Mouse (Mus musculus) kidney, postnatal 4 days (tissue): Measurements from ENCODE around the gene Rabgef1.

ENCODE experiments used
- DNase-seq, 2 experiments: peaks; one replicate each; pipeline ENCODE4 v3.0.0; 2021; ENCODE audit warnings: mixed read lengths in 2 of 2

Gene Rabgef1

DNA sequence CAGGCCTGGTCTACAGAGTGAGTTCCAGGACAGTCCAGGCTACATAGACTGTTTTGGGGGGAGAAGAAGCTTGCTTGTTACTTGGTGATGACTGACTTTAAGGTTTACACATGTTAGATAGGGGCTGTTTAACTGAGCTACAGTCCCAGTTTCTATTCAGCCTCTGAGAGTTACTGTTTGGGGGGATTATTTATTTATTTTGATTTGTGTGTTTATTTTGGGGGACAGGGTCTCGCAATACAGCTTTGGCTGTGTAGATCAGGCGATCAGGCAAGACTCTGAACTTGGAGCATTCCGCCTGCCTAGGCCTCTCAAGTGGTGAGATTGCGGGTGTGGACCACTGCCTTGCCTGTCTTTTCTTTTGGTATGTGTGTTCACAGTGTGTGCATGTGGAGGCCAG lies 1.4 kb downstream of the Rabgef1 start:
- DNase-seq, result no peak

DNA sequence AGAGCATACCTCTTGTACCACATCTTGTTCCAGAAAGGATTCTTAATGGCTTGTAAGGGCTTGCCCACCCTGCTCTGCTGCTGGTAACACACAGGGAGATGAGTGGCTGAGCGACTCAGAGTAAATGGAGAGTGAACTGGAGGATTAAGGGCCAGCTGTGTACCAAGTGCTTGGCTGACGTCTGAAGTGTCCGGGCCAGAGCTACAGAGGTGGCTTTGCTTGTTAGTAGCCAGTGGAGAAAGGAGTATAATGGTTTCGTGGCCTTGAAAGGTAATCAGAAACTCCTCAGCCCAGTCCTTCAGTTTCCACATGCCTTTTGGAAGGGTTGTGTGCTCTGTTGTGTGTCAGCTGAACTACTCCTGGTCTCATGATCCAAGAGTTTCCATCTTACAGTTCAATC lies 6.3 kb downstream of the Rabgef1 start:
- DNase-seq, result no peak

- DNase-seq, result no peak
These were observed 8.8 kb downstream of the Rabgef1 start for GRCm38 (mm10) chr5:130180362-130180761.

- no peak for DNase-seq
These were observed 10.3 kb downstream of the Rabgef1 start for GRCm38 (mm10) chr5:130181740-130182540.

- DNase-seq, result no peak
These were observed 10.9 kb downstream of the Rabgef1 start for GRCm38 (mm10) chr5:130182541-130182821.

DNA sequence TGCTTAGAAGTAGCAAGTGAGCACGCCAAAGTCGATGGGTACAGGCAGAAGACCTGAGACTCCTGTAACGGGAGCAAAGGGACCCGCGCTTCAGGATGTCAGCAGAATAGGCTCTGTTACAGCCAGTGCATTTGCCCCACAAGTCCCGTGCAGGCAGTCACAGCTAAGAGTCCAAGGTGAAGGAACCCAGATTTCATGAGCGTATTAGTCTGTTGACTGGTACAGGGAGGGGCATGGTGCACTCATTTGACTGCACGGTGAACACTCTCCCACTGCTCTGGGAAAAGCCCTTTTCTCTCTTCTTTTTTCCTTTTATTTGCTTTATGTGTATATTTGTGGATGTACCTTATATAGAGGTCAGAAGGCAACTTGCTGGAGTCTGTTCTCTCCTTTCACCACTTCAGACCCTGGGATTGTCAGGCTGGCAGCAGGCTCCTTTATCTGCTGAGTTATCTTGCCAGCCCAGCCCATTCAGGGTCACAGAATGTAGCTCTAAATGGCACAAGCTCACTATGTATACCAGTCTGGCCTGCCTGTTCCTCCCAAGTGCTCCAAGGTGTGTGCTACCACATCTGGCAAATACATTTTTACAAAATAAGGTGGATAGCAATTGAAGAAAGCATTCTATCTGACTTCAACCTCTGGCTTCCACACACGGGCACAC lies 12.7 kb downstream of the Rabgef1 start:
- no peak for DNase-seq

DNA sequence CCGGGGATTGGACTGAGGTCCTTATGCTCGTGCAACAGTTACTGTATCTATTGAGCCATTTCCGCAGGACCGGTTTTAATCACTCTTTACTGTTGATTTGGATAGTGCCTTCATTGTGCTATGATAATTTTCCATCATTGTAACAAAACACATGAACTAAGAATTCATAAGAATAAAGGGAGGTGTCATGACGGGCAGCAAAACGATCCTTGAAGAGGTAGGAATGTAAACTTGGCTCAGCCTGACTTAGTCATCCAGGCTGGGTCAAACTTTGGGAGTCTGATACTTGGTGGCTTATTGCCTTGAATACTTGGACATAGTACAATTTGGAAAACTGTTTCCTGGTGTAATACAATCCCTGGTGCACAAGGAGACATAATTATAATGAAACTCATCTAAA lies 13.7 kb downstream of the Rabgef1 start:
- no peak for DNase-seq

- DNase-seq, result no peak
These were observed 15.8 kb downstream of the Rabgef1 start for GRCm38 (mm10) chr5:130187383-130187782.

- no peak for DNase-seq
These were observed 19.3 kb downstream of the Rabgef1 start for GRCm38 (mm10) chr5:130190909-130191308.

DNA sequence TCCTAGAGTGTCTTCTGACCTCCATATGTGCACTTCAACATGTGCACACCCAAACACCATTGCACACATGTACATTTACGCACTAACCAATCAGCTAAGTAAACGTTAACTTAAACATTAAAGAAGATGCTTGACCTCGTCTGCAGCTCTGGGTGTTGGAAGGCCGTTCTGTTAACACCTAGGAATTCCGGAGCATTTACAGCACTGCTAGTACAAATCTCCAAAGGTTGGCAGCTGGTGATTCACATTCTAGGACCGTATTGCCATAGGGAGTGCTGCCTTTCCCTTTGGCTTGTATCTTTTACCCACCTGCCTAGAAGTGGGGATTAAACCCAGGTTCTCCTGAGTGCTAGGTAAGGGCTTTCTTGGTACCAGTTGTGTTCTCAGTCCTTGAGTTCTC lies 20.3 kb downstream of the Rabgef1 start:
- no peak for DNase-seq

GRCm38 (mm10) chr5:130192356-130192944 lies 20.9 kb downstream of the Rabgef1 start:
- DNase-seq, result no peak

- no peak for DNase-seq
These were observed 22.2 kb downstream of the Rabgef1 start for GRCm38 (mm10) chr5:130193760-130194159.

DNA sequence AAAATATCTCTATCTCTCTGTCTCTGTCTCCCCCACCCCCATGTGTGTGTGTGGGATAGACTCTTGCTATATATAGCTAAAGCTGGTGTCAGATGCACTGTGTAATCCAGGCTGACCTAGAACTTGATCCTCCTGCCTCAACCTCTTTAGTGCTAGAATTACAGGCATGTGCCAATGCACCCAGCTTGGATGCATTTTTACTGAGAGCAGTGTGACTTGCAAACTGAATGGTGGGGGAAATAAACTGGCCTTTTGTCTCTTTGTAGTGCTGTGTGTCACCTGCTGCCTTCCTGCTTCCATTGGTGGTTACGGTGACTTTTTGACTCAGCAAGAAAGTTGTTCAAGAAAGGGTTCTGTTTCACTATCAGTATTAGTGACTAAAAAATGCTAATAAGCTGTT lies 24.7 kb downstream of the Rabgef1 start:
- DNase-seq, result no peak

DNA sequence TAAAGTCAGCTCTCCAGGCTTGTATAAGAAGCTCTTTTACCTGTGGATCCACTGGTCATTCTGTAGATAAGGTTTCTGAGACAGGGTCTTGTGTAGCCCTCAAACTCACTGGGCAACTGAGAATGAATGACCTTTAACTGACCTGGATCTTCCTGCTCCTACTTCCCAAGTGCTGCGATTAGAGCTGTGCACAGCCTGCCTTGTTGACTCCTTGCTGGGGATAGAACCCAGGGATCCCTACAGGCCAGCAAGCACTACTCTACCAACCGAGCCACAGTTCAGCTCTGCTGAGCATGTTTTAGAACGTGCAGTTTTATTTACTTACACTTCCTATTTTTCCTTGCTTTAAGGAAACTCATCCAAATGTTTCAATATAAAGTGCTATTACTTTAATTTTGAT lies 25.9 kb downstream of the Rabgef1 start:
- DNase-seq, result no peak

- no peak for DNase-seq
These were observed 26.4 kb downstream of the Rabgef1 start for GRCm38 (mm10) chr5:130197981-130198380.

DNA sequence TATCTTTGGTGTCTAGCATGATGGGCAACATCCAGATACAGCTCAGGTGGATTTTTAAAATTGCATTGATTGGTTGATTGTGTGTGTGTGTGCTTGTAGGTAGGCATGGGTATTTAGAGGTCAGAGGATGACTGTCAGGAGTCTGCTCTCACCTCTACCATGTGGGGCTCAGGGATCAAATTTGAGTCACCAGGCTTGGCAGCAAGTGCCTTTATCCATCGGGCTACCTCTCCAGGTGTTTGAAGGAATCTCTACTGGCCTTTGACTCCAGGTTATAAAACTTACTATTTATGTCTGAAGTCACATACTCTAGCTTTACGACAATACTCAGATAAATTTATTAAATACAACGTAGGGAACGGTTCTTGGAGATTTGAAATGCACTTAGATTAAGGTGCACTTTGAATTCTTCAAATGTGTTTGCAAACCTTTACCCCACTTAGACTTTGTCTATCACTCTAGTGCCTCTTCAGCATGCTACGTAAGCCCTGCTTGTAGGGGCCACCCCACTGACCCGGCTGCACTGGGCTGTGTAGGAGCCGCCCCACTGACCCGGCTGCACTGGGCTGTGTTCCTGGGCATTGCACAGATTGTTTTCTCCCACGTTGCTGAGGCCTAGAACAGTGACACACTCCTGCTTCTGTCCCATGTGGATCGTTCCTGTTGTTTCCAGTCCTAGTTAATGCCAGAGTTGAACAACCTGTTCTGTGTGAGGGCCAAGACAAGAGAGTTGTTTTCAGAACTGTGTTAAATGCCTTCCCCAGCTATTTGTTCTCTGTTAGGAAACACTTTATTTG lies 28.8 kb downstream of the Rabgef1 start:
- DNase-seq, result peak; percentile 28 to 59

DNA sequence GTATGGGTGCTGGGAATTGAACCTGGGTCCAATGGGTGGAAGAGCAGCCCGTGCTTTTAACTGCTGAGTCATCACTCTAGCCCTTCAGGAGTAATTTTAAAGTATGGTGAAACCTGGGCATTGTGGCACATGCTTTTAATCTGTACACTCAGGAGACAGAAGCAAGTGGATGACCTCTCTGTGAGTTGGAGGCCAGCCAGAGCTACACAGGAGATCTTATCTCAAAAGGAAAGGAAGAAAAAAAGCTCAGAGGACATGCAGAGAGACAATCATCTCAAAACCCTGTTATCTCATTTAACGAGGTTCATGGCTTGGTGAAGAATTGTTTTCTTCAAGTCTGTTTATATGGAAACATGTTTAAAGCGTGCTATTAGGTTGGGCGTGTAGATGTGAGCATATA lies 32.4 kb downstream of the Rabgef1 start:
- no peak for DNase-seq

DNA sequence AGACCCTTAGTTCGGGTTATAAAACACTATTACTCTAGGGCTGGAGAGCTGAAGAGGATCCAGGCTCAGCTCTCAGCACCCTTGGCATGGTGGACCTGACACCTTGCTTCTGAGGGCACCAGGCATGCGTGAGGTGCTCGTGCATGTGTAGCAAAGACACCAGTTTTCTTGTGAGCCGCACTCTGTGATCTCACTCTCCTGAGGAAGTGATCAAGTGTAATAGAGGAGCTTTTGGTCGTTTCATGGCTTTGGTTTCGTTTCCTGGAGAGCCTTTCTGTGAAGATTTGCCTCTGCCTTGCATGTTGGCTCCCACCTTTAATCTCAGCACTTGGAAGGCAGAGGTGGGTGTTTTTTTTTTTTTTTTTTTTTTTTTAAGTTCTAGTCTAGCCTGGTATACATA lies 33.0 kb downstream of the Rabgef1 start:
- DNase-seq, result no peak

DNA sequence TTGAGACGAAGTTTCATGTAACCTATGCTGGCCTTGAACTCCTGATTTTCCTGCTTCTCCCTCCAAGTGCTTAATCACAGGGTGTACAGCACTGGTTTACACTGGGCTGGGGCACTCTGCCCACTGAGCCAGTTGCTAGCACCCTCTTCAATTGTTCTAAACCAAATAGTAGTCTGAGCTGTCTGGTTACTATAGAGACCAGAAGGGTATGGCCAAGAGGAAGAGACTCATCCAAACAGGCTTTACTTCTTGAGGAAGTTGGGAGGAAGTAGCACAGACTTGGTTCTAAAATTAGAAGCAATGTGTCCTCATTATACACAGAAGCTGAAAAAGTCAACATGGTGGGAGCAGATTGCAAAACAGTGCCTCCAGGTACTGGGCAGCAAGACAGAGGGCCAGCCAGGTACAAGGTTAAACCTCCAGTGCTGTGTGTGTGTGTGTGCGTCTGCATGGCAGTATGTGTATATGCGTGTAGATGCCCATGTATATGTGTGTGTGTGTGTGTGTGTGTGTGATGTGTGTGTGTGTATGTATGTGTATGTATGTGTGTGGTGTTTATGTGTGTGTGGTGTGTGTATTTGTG lies 33.9 kb downstream of the Rabgef1 start:
- no peak for DNase-seq

DNA sequence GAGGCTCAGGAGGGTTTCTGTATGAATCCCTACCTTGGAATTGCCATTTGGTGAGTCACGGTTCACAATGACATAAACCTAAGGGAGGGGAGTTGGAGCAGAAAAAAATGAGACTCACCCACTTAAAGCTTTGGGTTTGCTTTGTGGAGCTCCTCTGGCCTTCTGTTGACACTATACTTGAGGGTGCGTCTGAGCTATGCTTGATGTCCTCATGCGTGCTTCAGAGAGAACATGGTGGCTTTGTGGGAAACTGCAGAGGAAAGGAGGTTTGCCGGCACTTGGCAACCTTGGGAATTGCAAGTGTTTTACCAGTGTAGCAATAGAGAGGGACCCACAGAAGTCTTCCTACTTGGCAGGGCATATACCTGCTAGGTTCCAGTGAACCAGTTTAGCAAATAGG lies 35.7 kb downstream of the Rabgef1 start:
- DNase-seq, result no peak

- no peak for DNase-seq
These were observed 41.4 kb downstream of the Rabgef1 start for GRCm38 (mm10) chr5:130212956-130213355.

GRCm38 (mm10) chr5:130216781-130217180 lies 45.2 kb downstream of the Rabgef1 start, which contains the start of gene Tmem248:
TSS of gene Tmem248 (plus strand) at chr5:130217081.
- no peak for DNase-seq

DNA sequence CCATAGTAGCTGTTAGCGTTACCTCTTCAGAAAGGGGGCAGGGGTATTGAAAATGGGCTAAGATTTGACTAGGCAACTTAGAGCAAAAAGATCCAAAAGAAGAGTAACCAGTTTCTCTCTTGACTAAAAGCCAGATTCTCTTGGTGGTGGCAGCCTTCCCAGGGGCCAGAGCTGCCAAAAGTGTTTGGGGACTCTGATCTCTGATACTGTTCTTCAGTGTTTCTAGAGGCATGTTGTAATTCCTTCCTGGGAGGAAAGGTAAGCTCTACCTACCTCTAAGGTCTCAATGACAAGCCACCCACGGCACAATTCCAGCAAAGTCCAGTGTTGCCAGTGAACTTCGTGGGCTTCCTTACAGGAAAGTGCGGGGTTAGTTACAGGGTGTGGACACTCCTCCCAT lies 45.8 kb downstream of the Rabgef1 start:
- no peak for DNase-seq
